Mouse (Mus musculus): ENCODE measurements around the gene Cox15.

- no peak for TF ChIP-seq POLR2AphosphoS2 (IDR thresholded peaks at IDR 0.05; ENCODE audit: low read length)
- TF ChIP-seq ZKSCAN1 (IDR thresholded peaks at IDR 0.05; ENCODE audit: low read depth, low read length) = no peak
- no peak for TF ChIP-seq RCOR1 (IDR thresholded peaks at IDR 0.05; ENCODE audit: low read depth, low read length)
- no peak for TF ChIP-seq JUND (IDR thresholded peaks at IDR 0.05; ENCODE audit: low read depth, low read length)
- TF ChIP-seq EP300 (IDR thresholded peaks at IDR 0.05; ENCODE audit: low read depth in 1 of 2, low read length in 2 of 2) = no peak
Measured at GRCm38 (mm10) chr19:43776561-43776960, 23.8 kb upstream of the Cox15 start.
